Mouse (Mus musculus) embryo, embryonic 10 days (tissue): Measurements from ENCODE around the gene Zfp598.
"Not testable (repeated sequence)": the region's sequence is repeated elsewhere in the genome, so short reads cannot be mapped to it uniquely, and the experiment has no call there.

ENCODE experiments used
- DNase-seq: peaks from one replicate; pipeline ENCODE4 v3.0.0-alpha.2; 2015; ENCODE audit warnings: low spot score

The Zfp598 gene

GRCm38 (mm10) chr17:24646381-24646780 is 23.1 kb upstream of the Zfp598 start:
- no peak for DNase-seq

GRCm38 (mm10) chr17:24647493-24647892 is 22.0 kb upstream of the Zfp598 start:
- DNase-seq: no peak

DNA sequence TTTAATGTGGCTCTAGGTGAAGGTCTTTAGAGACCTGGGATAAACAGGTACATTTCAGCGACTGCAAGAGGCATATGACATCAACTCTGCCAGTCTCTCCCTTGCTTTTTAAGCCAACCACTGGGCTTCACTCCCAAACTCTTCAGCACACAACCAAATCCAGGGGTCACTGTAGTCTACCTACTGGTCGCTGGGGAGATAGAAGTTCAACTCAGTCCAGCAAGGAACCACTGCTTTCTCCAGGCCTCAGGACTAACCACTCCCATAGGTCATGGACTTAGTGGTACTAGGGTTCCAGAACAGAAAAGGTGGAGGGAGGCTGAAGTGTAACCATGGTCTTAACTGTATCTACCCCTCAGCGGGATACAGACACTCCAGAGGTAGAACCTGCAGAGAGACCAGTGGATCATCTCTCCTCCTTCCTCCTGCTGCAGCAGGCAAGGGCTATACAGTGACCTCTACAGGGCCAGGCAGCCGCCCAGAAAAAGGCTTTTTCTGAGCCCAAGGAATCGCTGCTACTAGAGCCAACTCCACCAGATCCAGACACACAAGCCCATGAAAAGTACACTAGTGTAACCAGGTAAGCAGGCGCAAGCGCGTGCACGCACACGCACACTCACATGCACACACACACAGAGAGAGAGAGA is 20.6 kb upstream of the Zfp598 start:
- no peak for DNase-seq

- no peak for DNase-seq
These were observed 19.9 kb upstream of the Zfp598 start for GRCm38 (mm10) chr17:24649581-24650069.

DNA sequence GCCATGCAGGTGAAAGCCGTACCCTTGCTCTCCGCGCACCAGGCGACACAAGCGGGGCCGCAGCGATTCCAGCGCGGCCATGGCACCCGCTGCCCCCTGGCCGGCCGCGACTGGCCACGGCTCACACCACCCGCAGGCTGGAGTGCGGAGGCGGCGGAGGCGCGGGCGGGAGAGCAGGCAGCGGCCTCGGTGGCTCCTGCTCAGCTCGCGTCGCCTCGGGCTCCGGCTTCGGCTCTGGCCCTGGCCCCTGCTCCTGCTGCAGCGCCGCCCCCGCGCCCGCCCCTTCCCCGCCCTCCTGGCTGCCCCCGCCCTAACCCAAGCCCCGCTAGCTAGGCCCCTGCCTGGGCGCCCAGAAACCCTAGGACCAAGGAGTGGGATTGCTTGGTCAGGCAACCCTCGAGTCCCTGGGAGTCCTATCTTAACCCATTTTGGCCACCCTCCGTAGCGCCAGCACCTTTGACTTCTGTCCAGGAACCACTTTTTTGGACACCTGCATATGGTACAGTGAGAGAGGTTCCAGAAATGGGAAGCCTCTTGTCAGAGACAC is 19.3 kb upstream of the Zfp598 start, which contains the start of gene Slc9a3r2:
Slc9a3r2 (minus strand) TSS at position 258 of the 547 bp plus-strand sequence.
- DNase-seq: peak; percentile 72

GRCm38 (mm10) chr17:24650766-24651165 is 18.7 kb upstream of the Zfp598 start:
- DNase-seq: no peak

DNA sequence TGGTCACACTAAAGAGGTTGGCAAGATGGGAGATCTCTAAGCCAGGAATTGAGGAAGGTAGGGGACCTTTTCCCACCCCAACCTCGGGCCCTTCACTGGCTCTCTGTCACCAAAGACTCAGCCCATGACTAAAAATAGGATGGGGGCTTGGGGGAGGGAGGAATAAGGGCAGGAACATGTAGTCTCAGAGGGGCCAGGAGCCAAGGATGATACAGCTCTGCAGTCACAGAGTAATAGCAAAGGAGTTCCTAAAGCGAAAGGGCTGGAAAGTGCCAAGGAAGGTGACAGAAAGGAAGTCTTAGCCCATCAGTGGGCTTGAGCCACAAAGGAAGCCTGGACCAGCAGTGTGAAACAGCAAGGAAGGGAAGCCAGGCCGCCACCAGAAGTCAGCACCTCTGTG is 17.7 kb upstream of the Zfp598 start:
- DNase-seq: no peak

DNA sequence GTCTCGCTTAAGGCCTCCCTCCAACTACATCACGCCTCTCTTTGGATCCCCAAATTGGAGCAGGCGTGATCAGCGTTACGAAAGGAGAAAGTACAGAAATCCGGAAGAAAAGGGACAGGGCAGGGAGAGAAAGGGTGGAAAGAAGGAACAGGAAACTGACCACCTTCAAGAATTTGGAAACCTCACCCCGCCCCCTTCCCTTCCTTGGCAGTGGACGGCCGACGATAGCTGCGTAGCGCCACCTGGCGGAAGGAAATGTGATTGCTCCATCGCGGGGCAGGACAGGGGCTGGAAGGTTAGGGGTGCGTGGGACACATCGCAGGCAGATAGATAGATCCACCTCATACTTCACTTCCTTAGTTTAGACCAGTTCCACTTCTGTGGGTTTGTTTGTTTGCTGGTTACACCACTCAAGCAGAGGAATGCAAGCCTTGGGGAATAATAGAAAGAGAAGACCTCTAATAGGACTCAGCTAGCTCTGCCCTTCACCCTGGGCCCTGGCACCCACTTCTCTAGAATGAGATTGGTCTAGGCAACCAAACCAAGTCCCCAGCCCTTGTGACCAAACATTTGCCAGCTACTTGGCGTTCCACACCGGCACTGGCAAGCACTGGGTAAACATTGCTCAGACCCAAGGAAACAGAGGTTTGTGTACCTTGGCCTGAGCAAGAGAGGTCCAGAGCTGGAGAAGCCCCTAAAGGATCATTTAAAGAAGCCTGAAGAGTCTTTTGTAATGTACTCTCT is 15.3 kb upstream of the Zfp598 start:
- peak; percentile 90 for DNase-seq

DNA sequence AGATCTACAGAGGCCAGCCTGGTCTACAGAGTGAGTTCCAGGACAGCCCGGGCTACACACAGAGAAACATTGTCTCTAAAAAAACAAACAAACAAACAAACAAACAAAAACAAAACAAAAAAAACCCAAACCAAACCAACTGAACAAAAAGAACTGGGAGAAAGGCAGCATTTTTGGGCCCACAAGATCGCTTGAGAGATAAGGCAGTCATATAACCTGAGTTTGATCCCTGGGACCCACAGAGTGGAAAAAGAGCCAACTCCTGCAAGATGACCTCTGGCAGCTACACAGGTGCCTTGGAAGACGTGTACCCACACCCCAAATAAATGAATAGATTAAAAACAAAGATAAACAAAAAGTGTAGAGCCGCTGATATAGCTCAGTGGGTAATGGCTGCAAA is 14.5 kb upstream of the Zfp598 start:
- no peak for DNase-seq

DNA sequence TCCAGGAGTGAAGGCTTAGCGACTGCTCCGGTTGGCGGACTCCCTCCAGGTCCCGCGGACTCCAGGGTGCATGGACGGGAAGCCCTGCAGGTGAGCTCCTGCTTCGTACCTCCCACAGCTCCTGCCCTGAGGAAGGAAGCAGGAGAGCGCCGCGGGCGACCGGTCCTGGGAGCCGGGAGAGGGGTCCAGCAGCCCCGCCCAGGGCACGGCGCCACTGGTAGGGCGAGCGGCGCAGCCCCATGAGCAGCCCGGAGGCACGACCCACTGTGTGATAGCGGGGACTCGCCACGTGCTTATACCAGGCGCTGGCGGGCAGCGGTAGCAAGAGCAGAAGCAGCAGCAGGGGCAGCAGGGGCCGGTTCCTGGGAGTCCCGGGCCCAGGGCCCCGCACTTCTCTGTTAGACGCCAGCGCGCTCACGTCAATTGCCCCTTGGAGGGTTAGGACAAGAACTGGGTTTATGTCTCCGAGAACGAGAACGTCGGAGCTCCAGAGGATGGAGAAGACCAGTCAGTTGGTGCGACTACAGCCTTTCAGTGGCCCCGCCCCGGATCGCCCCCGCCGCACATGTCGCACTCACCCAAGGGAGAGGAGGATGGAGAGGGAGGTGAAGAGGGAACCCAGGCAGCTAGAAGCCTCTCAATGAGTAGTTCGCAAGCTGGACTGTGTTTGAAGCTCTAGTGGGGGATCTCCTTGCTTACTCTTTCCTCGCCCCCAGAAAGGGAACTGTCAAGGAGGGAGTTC is 11.3 kb upstream of the Zfp598 start, which contains the start of gene Npw:
Npw (minus strand) TSS at position 441 of the 742 bp plus-strand sequence.
- peak; percentile 34 for DNase-seq

DNA sequence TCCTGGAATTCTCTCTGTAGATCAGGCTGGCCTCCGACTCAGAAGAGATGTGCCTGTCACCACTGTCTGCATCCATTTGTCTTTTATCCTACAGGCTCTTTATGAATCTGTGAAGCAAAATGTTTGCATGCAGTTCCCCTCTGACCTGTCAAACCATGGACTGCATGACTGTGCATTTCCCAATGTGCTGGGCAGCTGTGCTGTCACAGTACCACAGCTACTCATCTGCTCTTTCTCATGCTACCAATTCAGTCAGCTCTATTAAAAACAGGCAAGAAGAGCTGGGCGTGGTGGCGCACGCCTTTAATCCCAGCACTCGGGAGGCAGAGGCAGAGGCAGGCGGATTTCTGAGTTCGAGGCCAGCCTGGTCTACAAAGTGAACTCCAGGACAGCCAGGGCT is 2.5 kb upstream of the Zfp598 start:
- not testable (repeated sequence) for DNase-seq

DNA sequence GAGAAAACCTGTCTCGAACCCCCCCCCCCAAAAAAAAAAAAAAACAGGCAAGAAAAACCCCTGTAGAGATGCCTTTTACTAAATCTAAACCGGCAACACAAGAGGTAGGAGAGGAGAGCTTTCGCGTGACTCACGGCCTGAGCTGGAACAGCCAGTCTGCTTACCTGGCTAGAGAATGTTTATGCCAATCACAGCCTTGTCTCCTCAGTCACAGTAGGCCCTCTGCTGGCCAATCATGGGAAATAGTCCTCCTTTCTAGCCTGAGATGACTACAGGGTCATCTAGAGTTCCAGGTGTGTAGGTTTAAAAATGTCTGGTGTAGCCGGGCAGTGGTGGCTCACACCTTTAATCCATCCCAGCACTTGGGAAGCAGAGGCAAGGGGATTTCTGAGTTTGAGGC is 2.1 kb upstream of the Zfp598 start:
- peak; percentile 83 for DNase-seq

- not testable (repeated sequence) for DNase-seq
These were observed 308 bp upstream of the Zfp598 start for GRCm38 (mm10) chr17:24669214-24669544.

DNA sequence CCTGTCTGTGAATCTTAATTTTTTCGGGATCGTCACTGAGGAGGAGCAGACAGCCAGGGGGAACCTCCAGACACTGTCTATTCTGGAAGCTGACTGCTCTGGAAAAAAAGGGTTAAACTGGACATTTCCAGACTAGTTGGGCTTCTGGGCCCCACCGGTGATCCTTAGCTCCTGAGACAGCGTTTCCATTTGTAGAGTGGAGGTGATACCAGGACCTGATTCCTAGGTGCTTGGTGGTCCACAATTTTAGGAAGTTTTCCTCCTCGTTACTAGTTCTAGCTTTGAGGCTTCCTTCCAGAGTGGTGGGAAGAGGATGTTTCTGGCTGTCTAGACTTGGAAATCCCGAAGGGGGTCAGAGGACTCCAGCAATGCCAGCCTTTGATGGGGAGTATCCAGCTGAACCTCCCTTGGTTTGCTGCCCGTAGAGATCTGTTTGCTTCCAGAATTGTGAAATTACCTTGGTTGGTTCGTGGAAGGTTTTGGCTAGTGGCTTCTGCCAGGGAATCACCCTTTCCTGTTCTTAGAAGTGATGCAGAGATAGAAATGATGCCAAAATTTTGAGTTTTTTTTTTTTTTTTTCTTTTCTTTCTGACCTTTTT is 858 bp downstream of the Zfp598 start:
- no peak for DNase-seq

DNA sequence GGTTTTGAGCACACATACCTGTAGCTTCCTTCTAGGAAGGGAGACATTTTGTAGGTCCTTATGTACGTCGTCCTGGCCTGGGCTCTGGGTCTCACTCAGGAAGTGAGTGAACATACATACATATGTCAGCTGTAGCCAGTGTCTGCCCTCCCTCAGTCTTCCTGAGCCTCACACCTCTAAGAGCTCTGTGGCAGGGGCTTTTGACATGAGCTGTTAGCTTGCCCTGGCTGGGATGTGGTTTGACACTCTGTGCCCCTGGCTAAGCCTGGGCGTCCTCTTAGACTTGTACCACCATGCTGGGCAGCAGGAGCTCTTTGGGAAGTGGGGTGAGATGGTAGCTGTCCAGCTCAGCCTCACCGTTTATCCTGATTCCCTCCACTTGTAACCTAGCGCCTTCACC is 1.9 kb downstream of the Zfp598 start:
- DNase-seq: no peak

- DNase-seq: peak; percentile 39
These were observed 2.7 kb downstream of the Zfp598 start for GRCm38 (mm10) chr17:24672141-24672540.

GRCm38 (mm10) chr17:24674277-24674676 is 4.8 kb downstream of the Zfp598 start:
- DNase-seq: no peak

GRCm38 (mm10) chr17:24676187-24676586 is 6.7 kb downstream of the Zfp598 start:
- peak; percentile 82 for DNase-seq

DNA sequence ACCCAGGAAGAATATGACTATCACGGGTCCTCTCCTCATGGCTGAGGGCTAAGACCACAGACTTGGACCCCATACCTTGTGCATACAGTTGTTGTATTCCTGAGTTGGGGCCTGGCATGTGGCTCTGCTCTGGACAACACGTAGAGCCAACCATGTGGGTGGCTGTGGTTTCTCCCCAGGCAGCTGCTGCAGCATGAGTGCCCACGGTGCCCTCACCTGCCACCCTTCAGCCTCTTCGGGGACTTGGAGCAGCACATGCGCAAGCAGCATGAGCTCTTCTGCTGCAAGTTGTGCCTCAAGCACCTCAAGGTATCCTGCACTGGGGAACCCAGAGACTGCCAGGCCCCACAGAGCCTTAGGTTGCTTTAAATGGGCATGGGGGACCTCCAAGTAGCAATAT is 7.4 kb downstream of the Zfp598 start:
- no peak for DNase-seq

DNA sequence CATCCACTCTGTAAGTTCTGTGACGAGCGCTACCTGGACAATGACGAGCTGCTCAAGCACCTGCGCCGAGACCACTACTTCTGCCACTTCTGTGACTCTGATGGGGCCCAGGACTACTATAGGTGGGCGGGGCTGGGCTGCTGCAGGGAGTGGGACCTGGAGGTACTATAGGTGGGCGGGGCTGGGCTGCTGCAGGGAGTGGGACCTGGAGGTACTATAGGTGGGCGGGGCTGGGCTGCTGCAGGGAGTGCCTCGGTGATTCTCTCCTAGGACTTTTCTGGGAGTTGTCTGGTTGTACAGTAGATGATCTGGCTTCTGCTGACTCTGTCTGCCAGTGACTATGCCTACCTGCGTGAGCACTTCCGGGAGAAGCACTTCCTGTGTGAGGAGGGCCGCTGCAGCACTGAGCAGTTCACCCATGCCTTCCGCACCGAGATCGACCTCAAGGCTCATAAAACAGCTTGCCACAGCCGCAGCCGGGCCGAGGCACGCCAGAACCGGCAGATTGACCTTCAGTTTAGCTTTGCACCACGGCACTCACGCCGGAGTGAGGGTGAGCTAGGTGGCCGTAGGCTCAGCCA is 8.1 kb downstream of the Zfp598 start:
- DNase-seq: no peak

GRCm38 (mm10) chr17:24686514-24686913 is 17.0 kb downstream of the Zfp598 start:
- DNase-seq: peak; percentile 70

- peak; percentile 68 for DNase-seq
These were observed 17.7 kb downstream of the Zfp598 start for GRCm38 (mm10) chr17:24687146-24687595.
